Mouse (Mus musculus) forebrain, postnatal 0 days (tissue): ENCODE data around the gene Actn1. TPM values are rescaled to one million over a fixed set of nuclear protein-coding genes. Genes with fewer than 3 reads are reported as not detected.

Source experiments
- ATAC-seq: fragments of 200-750 bp; cut with Nextera tagmentation; 2 replicates; pipeline ENCODE4 v1.8.0; 2017; ENCODE audit warnings: mild to moderate bottlenecking, moderate library complexity
- DNase-seq: peaks from one replicate; pipeline ENCODE4 v3.0.0-alpha.2; 2015
- H3K27ac ChIP-seq: fragments of 300-500 bp; sonication (generic); 2 replicates; pipeline ENCODE4 v1.5.1; 2014; ENCODE audit warnings: low read depth, mild to moderate bottlenecking, antibody characterized with exemption, low read length, moderate library complexity, mixed read lengths
- H3K27me3 ChIP-seq: fragments of 300-500 bp; sonication (generic); 2 replicates; pipeline ENCODE4 v1.6.1; 2014; ENCODE audit warnings: mild to moderate bottlenecking, low read length, mixed read lengths; ENCODE audit not compliant: insufficient read depth
- H3K36me3 ChIP-seq: fragments of 300-500 bp; sonication (generic); 2 replicates; pipeline ENCODE4 v1.6.1; 2014; ENCODE audit warnings: mild to moderate bottlenecking, moderate library complexity; ENCODE audit not compliant: insufficient read depth
- H3K4me1 ChIP-seq: fragments of 300-500 bp; sonication (generic); 2 replicates; pipeline ENCODE4 v1.6.1; 2014; ENCODE audit warnings: antibody characterized with exemption; ENCODE audit not compliant: insufficient read depth
- H3K4me2 ChIP-seq: fragments of 300-500 bp; sonication (generic); 2 replicates; pipeline ENCODE4 v1.6.1; 2014; ENCODE audit warnings: low read depth, mild to moderate bottlenecking, moderate library complexity
- H3K4me3 ChIP-seq: fragments of 300-500 bp; sonication (generic); 2 replicates; pipeline ENCODE4 v1.5.1; 2014; ENCODE audit warnings: low read depth, low read length, mixed read lengths
- H3K9ac ChIP-seq: fragments of 300-500 bp; sonication (generic); 2 replicates; pipeline ENCODE4 v1.6.1; 2014; ENCODE audit warnings: mild to moderate bottlenecking
- H3K9me3 ChIP-seq: fragments of 300-500 bp; sonication (generic); 2 replicates; pipeline ENCODE4 v1.6.1; 2016; ENCODE audit warnings: low read length
- CTCF ChIP-seq: sonication (generic); IDR thresholded peaks from 2 replicates; pipeline ENCODE4 v1.5.1; 2016; ENCODE audit warnings: antibody characterized with exemption, control low read depth, low read depth
- WGBS: fragments of 180-500 bp; shearing (Covaris S2); extraction: QIAGEN DNeasy Blood & Tissue Kit; methylation state at CpG from one replicate; pipeline ENCODE4 v1.1.7; 2014; 5-methylcytosine and 5-hydroxymethylcytosine counted together
- polyA plus RNA-seq: library from polyadenylated mRNA; unstranded; fragments of >200 nt; fragmentation: Nextera tagmentation; extraction: Ambion mirVana; gene quantifications from 2 replicates; pipeline ENCODE4 v1.2.1, GENCODE M21; 2015
- total RNA-seq: library from RNA; depleted of rRNA; stranded (reverse); fragments of >200 nt; gene quantifications from 2 replicates; pipeline ENCODE4 v1.2.3, GENCODE M21; 2014

Actn1 gene
- total and polyA plus RNA-seq, 2 experiments from 2014 or later: 6.7 to 19.1 TPM

DNA sequence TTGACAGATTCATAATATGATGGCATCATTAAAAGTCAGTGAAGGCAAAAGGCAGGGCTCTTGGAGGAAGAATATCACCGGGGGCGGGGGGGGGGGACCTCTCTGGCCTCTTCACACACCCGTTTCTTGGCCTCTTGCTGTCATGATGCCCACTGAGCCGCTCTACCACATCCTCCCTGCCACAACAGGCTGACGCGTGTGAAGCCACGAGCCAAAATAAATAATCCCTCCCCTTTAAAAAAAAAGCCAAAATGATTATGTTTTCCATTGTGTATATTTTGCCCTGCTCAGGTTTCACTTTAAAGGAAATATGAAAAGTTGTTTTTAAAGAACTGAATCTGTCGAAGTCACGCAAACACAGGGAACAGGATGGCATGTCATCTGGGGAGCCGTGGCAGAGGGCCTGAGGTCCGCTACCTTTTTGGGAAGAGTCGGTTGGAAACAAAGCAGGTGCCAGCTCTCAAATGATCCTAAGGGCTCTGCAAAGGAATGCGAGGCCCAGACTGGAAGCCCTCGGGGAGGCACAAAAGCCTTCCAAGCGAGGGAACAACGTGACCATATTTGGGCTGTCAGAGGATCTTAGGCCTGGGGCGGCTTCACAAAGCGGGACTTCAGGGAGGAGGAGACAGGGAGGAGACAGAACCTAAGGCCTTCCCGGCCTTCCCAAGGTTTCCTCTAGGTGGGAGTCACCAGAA lies 51.9 kb downstream of the Actn1 start:
- DNase-seq: no peak
- no peak for ATAC-seq
- Histone ChIP-seq H3K9me3 (no peaks in the 10 kb centered on the region), H3K27ac (no peak overlapping the region), H3K27me3 (no peaks in the 10 kb centered on the region), H3K4me2 (no peak overlapping the region), H3K4me3 (no peak overlapping the region), H3K9ac (no peak overlapping the region), H3K4me1 (no peaks in the 10 kb centered on the region), H3K36me3 (0 out of 2 replicates have a peak, but pooled peaks cover 12% of the 10 kb centered on the region)
- 48% methylated on average over 19 of the region's 19 CpGs for WGBS
- no peak for TF ChIP-seq CTCF

GRCm38 (mm10) chr12:80203284-80203683 lies 56.9 kb downstream of the Actn1 start:
- Histone ChIP-seq H3K36me3 (peaks cover 15% of the 10 kb centered on the region; the same call in 1 of the 2 replicates), H3K9me3 (no peaks in the 10 kb centered on the region), H3K27ac (no peak overlapping the region), H3K4me3 (no peak overlapping the region), H3K4me1 (no peaks in the 10 kb centered on the region), H3K4me2 (no peak overlapping the region), H3K9ac (no peak overlapping the region), H3K27me3 (no peaks in the 10 kb centered on the region)
- WGBS: 55% methylated on average over 4 of the region's 4 CpGs
- DNase-seq: peak; percentile 9
- no peak for TF ChIP-seq CTCF
- no peak for ATAC-seq

DNA sequence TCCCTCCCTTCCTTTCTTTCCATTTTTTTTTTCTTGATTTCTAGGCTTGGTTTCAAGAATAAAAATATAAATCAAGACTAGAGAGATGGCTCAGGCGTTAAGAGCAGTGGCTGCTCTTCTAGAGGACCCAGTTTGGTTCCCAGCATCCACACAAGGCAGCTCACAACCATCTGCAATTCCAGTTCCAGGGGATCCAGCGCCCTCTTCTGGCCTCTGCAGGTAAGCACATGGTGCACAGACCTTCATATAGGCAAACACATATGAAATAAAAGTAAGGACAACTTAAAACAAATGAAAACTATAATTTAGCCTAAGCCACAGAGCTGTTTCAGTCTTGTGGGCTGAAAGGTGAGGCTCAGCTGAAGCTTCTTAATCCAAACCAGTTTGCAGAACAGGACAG lies 60.4 kb downstream of the Actn1 start:
- Histone ChIP-seq H3K27ac (no peak overlapping the region), H3K9ac (no peak overlapping the region), H3K4me2 (no peak overlapping the region), H3K9me3 (no peaks in the 10 kb centered on the region), H3K36me3 (peaks cover 9% of the 10 kb centered on the region; the same call in 1 of the 2 replicates), H3K27me3 (no peaks in the 10 kb centered on the region), H3K4me3 (no peak overlapping the region), H3K4me1 (no peaks in the 10 kb centered on the region)
- ATAC-seq: no peak
- 60% methylated on average over 2 of the region's 2 CpGs for WGBS
- TF ChIP-seq CTCF: no peak; the same call in 1 of the 2 replicates
- DNase-seq: no peak

DNA sequence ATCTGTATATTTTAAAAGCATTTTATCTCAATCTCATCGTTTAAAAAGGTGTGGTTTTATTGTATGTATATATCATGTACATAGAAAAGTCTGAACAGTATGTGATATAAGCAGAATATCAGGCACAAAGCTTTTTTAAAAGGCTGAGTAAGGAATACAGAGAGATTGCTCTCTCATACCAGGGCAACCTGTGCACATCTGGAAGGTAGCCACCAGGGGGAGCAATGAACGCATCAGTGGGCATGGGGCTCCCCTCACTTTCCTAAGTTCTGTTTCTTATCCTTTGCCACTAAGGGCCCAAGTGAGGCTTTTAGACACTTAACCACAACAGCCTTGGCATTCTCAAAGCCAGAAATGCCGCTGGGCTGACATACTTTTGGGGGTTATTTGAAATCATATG lies 61.7 kb downstream of the Actn1 start:
- DNase-seq (peak; percentile 79), ATAC-seq (peak; percentile 75; the same call in 1 of the 2 replicates)
- H3K4me2 ChIP-seq: no peak overlapping the region
- no peaks in the 10 kb centered on the region for H3K9me3 ChIP-seq
- H3K4me1 ChIP-seq: no peaks in the 10 kb centered on the region
- peaks cover 2% of the 10 kb centered on the region; the same call in 1 of the 2 replicates for H3K36me3 ChIP-seq
- H3K4me3 ChIP-seq: no peak overlapping the region
- H3K9ac ChIP-seq: no peak overlapping the region
- WGBS: 34% methylated on average over 3 of the region's 3 CpGs
- H3K27ac ChIP-seq: no peak overlapping the region
- TF ChIP-seq CTCF: peak; percentile 84
- no peaks in the 10 kb centered on the region for H3K27me3 ChIP-seq

GRCm38 (mm10) chr12:80197343-80197742 lies 62.8 kb downstream of the Actn1 start:
- DNase-seq: peak; percentile 46
- Histone ChIP-seq H3K9ac (no peak overlapping the region), H3K4me1 (no peaks in the 10 kb centered on the region), H3K4me3 (no peak overlapping the region), H3K36me3 (peaks cover 9% of the 10 kb centered on the region), H3K9me3 (no peaks in the 10 kb centered on the region), H3K27me3 (no peaks in the 10 kb centered on the region), H3K4me2 (no peak overlapping the region), H3K27ac (no peak overlapping the region)
- 74% methylated on average over 10 of the region's 10 CpGs for WGBS
- peak; percentile 74 for TF ChIP-seq CTCF
- ATAC-seq: no peak

DNA sequence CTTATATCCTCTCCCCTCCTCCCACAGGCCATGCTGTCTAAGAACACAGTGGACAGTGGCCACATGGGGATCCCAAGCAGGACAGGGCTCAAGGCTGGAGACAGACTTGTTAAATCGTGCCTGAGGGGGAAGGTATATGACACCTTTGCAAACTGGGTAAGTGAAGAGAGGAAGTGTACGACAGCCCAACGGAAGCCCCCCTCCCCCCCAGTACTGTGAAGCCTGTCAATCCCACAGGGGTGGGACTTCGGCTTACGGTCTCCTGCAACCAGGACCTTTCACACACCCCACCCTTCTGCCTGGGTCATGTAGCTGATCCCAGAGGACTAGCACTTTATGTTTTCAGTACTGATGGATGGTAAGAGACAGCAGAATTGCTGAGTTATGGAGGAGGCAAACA lies 68.4 kb downstream of the Actn1 start:
- TF ChIP-seq CTCF: no peak
- Histone ChIP-seq H3K4me1 (no peaks in the 10 kb centered on the region), H3K9me3 (no peaks in the 10 kb centered on the region), H3K36me3 (peaks cover 23% of the 10 kb centered on the region), H3K4me3 (no peak overlapping the region), H3K4me2 (no peak overlapping the region), H3K27me3 (no peaks in the 10 kb centered on the region), H3K9ac (no peak overlapping the region), H3K27ac (no peak overlapping the region)
- ATAC-seq (no peak), DNase-seq (no peak)
- 93% methylated on average over 5 of the region's 5 CpGs for WGBS

DNA sequence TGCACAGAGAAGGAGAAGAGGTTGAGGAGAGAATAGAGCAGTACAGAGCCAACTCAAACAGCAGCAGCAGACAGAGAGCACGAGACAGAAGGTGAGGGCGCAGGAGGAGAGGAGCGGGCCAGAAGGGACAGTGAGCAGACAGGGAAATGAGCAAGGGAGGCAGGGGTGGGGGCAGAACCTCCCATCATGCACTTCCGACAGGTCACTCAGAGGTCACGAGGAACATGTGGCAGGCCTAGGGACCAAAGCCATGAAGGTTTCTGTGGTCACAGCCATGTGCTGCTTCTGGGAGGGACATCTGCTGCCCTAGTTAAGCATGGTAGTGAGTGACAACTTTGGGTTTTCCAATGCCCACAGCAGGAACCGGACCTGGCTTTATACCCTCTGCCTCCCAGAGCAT lies 68.8 kb downstream of the Actn1 start:
- H3K36me3 ChIP-seq: peaks cover 23% of the 10 kb centered on the region
- no peak overlapping the region for H3K4me2 ChIP-seq
- H3K27ac ChIP-seq: no peak overlapping the region
- no peaks in the 10 kb centered on the region for H3K27me3 ChIP-seq
- WGBS: 85% methylated on average over 6 of the region's 6 CpGs
- no peak overlapping the region for H3K4me3 ChIP-seq
- no peaks in the 10 kb centered on the region for H3K9me3 ChIP-seq
- ATAC-seq (no peak), DNase-seq (no peak)
- no peaks in the 10 kb centered on the region for H3K4me1 ChIP-seq
- H3K9ac ChIP-seq: no peak overlapping the region
- no peak for TF ChIP-seq CTCF
